Mouse (Mus musculus) kidney, postnatal 36 days (tissue): Measurements from ENCODE around the gene Actl7b.
A peak's percentile ranks its signal among the peaks of the same experiment; 100 is the strongest.

ENCODE experiments used
- DNase-seq, 2 experiments: peaks; one replicate each; pipeline ENCODE4 v3.0.0; 2021 to 2022; ENCODE audit warnings: mixed read lengths in 2 of 2

Actl7b gene

GRCm38 (mm10) chr4:56702234-56702633 is 39.0 kb downstream of the Actl7b start:
- DNase-seq = peak in 1 of 2 experiments; percentile 7

- DNase-seq = no peak
These were observed 42.6 kb downstream of the Actl7b start for GRCm38 (mm10) chr4:56698671-56699070.

GRCm38 (mm10) chr4:56696401-56696800 is 44.8 kb downstream of the Actl7b start:
- peak; percentile 37 to 77 for DNase-seq
